Mouse (Mus musculus) thymus, adult 2 months (tissue): ENCODE data around the gene Calcrl.

Source experiments
- CTCF ChIP-seq: fragments of 200-500 bp; IDR thresholded peaks from 2 replicates; pipeline ENCODE4 v1.5.1; 2012; ENCODE audit warnings: mild to moderate bottlenecking, control low read depth, low read length, moderate library complexity, borderline replicate concordance; ENCODE audit not compliant: control insufficient read depth, poor library complexity, insufficient read depth; ENCODE audit errors: extremely low read depth
- POLR2A ChIP-seq: fragments of 200-500 bp; IDR thresholded peaks from 2 replicates; pipeline ENCODE4 v1.6.1; 2012; ENCODE audit warnings: mild to moderate bottlenecking, low read length, control low read depth, moderate library complexity; ENCODE audit not compliant: control insufficient read depth, poor library complexity, insufficient read depth; ENCODE audit errors: extremely low read depth

DNA sequence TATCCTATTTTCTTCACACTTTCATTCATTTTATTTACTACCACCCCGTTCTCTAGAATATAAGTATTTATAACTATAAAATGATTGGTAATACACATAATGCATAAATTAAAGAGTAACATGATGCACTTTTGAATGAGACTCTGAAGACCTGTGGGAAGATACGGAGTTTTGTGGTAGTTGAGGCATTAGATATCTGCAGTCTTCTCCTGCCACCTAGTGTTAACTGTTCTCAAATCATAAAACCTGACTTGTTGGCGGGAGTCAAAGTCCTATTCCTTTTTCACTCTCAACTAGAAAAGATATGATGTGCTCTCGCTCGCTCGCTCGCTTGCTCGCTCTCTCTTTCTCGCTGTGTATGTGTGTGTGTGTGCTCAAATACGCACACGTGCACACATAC is 4.5 kb upstream of the Calcrl start:
- TF ChIP-seq CTCF = no peak
- no peak for TF ChIP-seq POLR2A
